ENCODE assay signal across 20 mouse cellular contexts in genomic region chr15:40485997-40486396, GRCm38 (mm10).
A peak's percentile ranks its signal among the peaks of the same experiment; 100 is the strongest.
DNase-seq lines count a peak whose midpoint lies in the region; ATAC-seq lines count a peak whose summit lies in the region.
"Had no signal": no experiment of that assay in that cellular context is flagged by ENCODE, and none has a peak within 500 bp of the region (broad histone marks: within the 10 kb centered on the region; RNA-seq: fewer than 3 reads in every experiment).

No protein-coding gene starts in this region.

- no peaks in the 10 kb centered on the region for H3K36me3 ChIP-seq in heart, embryonic 11.5 days (ENCODE audit: control insufficient read depth, insufficient read depth, low read length)
- H3K36me3 ChIP-seq: hindbrain, embryonic 15.5 days; limb, embryonic 10.5 days; liver, embryonic 12.5 days; lung, embryonic 15.5 days; neural tube, embryonic 13.5 days had no signal

- H3K9me3 ChIP-seq in heart, embryonic 11.5 days (replicated peaks; ENCODE audit: control insufficient read depth, low read length) = no peaks in the 10 kb centered on the region
- H3K9me3 ChIP-seq: hindbrain, embryonic 15.5 days; limb, embryonic 10.5 days; liver, embryonic 12.5 days; lung, embryonic 15.5 days; neural tube, embryonic 13.5 days had no signal

- H3K4me1 ChIP-seq in heart, embryonic 11.5 days (ENCODE audit: control insufficient read depth, insufficient read depth, low read length) = no peaks in the 10 kb centered on the region
- H3K4me1 ChIP-seq: hindbrain, embryonic 15.5 days; liver, embryonic 12.5 days; lung, embryonic 15.5 days; megakaryocyte, embryonic 14.5 days had no signal

- DNase-seq in cerebellum, adult 9-10 months = peak; percentile 18
- no peak for DNase-seq in cerebellum, postnatal 36 days
- DNase-seq in heart, adult 18-20 months = peak; percentile 29 to 46
- peak; percentile 1 for DNase-seq in lung, postnatal 10 days
- DNase-seq in lung, postnatal 4 days = no peak
- peak; percentile 17 to 19 for DNase-seq in heart, postnatal 14 days
- DNase-seq in kidney, adult 11 months = no peak
- DNase-seq: adrenal gland, postnatal 36 days; embryo, embryonic 11 days; kidney, adult 8-10 months; layer of hippocampus, postnatal 36 days; right cerebral cortex, postnatal 4 days had no signal

- no peak overlapping the region for H3K4me2 ChIP-seq in heart, embryonic 11.5 days
- H3K4me2 ChIP-seq: hindbrain, embryonic 15.5 days; liver, embryonic 12.5 days; lung, embryonic 15.5 days; neural tube, embryonic 13.5 days had no signal

- no peak overlapping the region for H3K9ac ChIP-seq in heart, embryonic 11.5 days (ENCODE audit: low read depth, low read length)
- H3K9ac ChIP-seq: hindbrain, embryonic 15.5 days; liver, embryonic 12.5 days; lung, embryonic 15.5 days; neural tube, embryonic 13.5 days had no signal

- 73% methylated on average over 1 of the region's 1 CpGs for WGBS in heart, embryonic 11.5 days (ENCODE audit: insufficient replicate concordance)

- ATAC-seq in heart, embryonic 11.5 days (replicated peaks; ENCODE audit: insufficient number of reproducible peaks, low FRiP score, low TSS enrichment) = no peak
- ATAC-seq: forebrain, embryonic 16.5 days; liver, embryonic 12.5 days had no signal

- intact Hi-C loops in heart, postnatal 14 days (cut with DNase I) = no loop called here

- no peak overlapping the region for H3K4me3 ChIP-seq in heart, embryonic 11.5 days (ENCODE audit: low read depth, low read length)
- H3K4me3 ChIP-seq: hindbrain, embryonic 15.5 days; limb, embryonic 10.5 days; liver, embryonic 12.5 days; lung, embryonic 15.5 days; megakaryocyte, embryonic 14.5 days; neural tube, embryonic 13.5 days had no signal

- H3K27me3 ChIP-seq in heart, embryonic 11.5 days (ENCODE audit: control insufficient read depth, insufficient read depth, low read length) = no peaks in the 10 kb centered on the region
- H3K27me3 ChIP-seq: hindbrain, embryonic 15.5 days; liver, embryonic 12.5 days; lung, embryonic 15.5 days; megakaryocyte, embryonic 14.5 days; neural tube, embryonic 13.5 days had no signal

- H3K27ac ChIP-seq in heart, embryonic 11.5 days (ENCODE audit: low read depth, low read length) = no peak overlapping the region
- H3K27ac ChIP-seq: hindbrain, embryonic 15.5 days; limb, embryonic 10.5 days; liver, embryonic 12.5 days; lung, embryonic 15.5 days; neural tube, embryonic 13.5 days had no signal

Comparison
In these comparisons a context has a peak if more than half of its experiments do, and no peak if none do; other contexts are left out.
1. DNase-seq: peak in cerebellum, adult 9-10 months (single experiment), heart, adult 18-20 months (2 of 2), lung, postnatal 10 days (single experiment) and heart, postnatal 14 days (2 of 2); none in cerebellum, postnatal 36 days (0 of 2), lung, postnatal 4 days (0 of 2) and kidney, adult 11 months (single experiment).